Mouse (Mus musculus) naive thymus-derived CD4-positive, alpha-beta T cell, adult 2 months (primary cell): ENCODE measurements at regions not wholly inside any gene's neighbourhood (a gene's known extent, or its start where the extent isn't known, plus 50 kb on each side); places are given as distances from the start of the nearest gene placed in this dataset.

Experiments used
- DNase-seq: peaks from one replicate; pipeline ENCODE4 v3.0.0-alpha.2; 2011; ENCODE audit warnings: low read depth

- no peak for DNase-seq
Measured at GRCm38 (mm10) chr13:72809226-72809625, 180.6 kb downstream of the Irx2 start.

GRCm38 (mm10) chr13:72810626-72811025, 182.0 kb downstream of the Irx2 start:
- DNase-seq = no peak

GRCm38 (mm10) chr13:72814616-72815015, 186.0 kb downstream of the Irx2 start:
- no peak for DNase-seq

GRCm38 (mm10) chr13:72815236-72815932, 186.8 kb downstream of the Irx2 start:
- no peak for DNase-seq

GRCm38 (mm10) chr13:72815933-72816553, 187.4 kb downstream of the Irx2 start:
- DNase-seq = no peak

- DNase-seq = no peak
Measured at GRCm38 (mm10) chr13:72816856-72817255, 188.2 kb downstream of the Irx2 start.

GRCm38 (mm10) chr13:72817521-72817920, 188.9 kb downstream of the Irx2 start:
- DNase-seq = no peak

GRCm38 (mm10) chr13:72817930-72818329, 189.3 kb downstream of the Irx2 start:
- DNase-seq = no peak

- no peak for DNase-seq
Measured at GRCm38 (mm10) chr13:72826613-72827012, 198.0 kb downstream of the Irx2 start.

- no peak for DNase-seq
Measured at GRCm38 (mm10) chr13:72829331-72829730, 200.7 kb downstream of the Irx2 start.

GRCm38 (mm10) chr13:72833326-72833725, 204.7 kb downstream of the Irx2 start:
- DNase-seq = no peak

GRCm38 (mm10) chr13:72837016-72837415, 208.4 kb downstream of the Irx2 start:
- DNase-seq = no peak

GRCm38 (mm10) chr13:72848097-72848496, 219.5 kb downstream of the Irx2 start:
- no peak for DNase-seq

GRCm38 (mm10) chr13:72849841-72850240, 221.2 kb downstream of the Irx2 start:
- DNase-seq = no peak

- DNase-seq = no peak
Measured at GRCm38 (mm10) chr13:72852896-72853295, 224.3 kb downstream of the Irx2 start.

- no peak for DNase-seq
Measured at GRCm38 (mm10) chr13:72875921-72876320, 247.3 kb downstream of the Irx2 start.

GRCm38 (mm10) chr13:72894982-72895381, 266.4 kb downstream of the Irx2 start:
- no peak for DNase-seq

GRCm38 (mm10) chr13:72902576-72902975, 274.0 kb downstream of the Irx2 start:
- DNase-seq = no peak

GRCm38 (mm10) chr13:72918895-72919294, 290.3 kb downstream of the Irx2 start:
- no peak for DNase-seq

- DNase-seq = no peak
Measured at GRCm38 (mm10) chr13:72920368-72920767, 291.7 kb downstream of the Irx2 start.

GRCm38 (mm10) chr13:72924560-72925135, 296.0 kb downstream of the Irx2 start:
- DNase-seq = no peak

- no peak for DNase-seq
Measured at GRCm38 (mm10) chr13:72937246-72937645, 308.6 kb downstream of the Irx2 start.

- no peak for DNase-seq
Measured at GRCm38 (mm10) chr13:72938156-72938874, 309.7 kb downstream of the Irx2 start.
